Mouse (Mus musculus) small intestine, adult 2 months (tissue): ENCODE data around the gene Itgb5.

ENCODE experiments used
- CTCF ChIP-seq: fragments of 200-500 bp; IDR thresholded peaks from 2 replicates; pipeline ENCODE4 v1.5.1; 2012; ENCODE audit warnings: low read depth, mild to moderate bottlenecking, control low read depth, inconsistent platforms, low read length, moderate library complexity, mixed read lengths; ENCODE audit not compliant: insufficient replicate concordance, insufficient read length; ENCODE audit errors: extremely low read depth
- POLR2A ChIP-seq: fragments of 200-500 bp; IDR thresholded peaks from 2 replicates; pipeline ENCODE4 v1.6.1; 2012; ENCODE audit warnings: low read depth, mild to moderate bottlenecking, control low read depth, inconsistent platforms, low read length, moderate library complexity

- TF ChIP-seq CTCF (no peak), POLR2A (no peak)
These were observed 109.7 kb downstream of the Itgb5 start for GRCm38 (mm10) chr16:33939133-33939531.
